Mouse (Mus musculus) testis, adult 2 months (tissue): ENCODE data around the gene Slc5a10.

Experiments
- CTCF ChIP-seq: fragments of 200-500 bp; IDR thresholded peaks from 2 replicates; pipeline ENCODE4 v1.5.1; 2012; ENCODE audit warnings: low read depth, mild to moderate bottlenecking, inconsistent platforms, low read length, moderate library complexity; ENCODE audit not compliant: control insufficient read depth, insufficient read depth, insufficient replicate concordance
- POLR2A ChIP-seq: fragments of 200-500 bp; IDR thresholded peaks from 2 replicates; pipeline ENCODE4 v1.6.1; 2012; ENCODE audit warnings: low read depth, mild to moderate bottlenecking, inconsistent platforms, low read length, moderate library complexity; ENCODE audit not compliant: control insufficient read depth

- no peak for TF ChIP-seq CTCF
- no peak for TF ChIP-seq POLR2A
Measured at GRCm38 (mm10) chr11:61713157-61713855, 7.3 kb downstream of the Slc5a10 start.
